Mouse (Mus musculus) brown adipose tissue, adult 24 weeks (tissue): Measurements from ENCODE around the gene 2810006K23Rik. TPM values are rescaled to one million over a fixed set of nuclear protein-coding genes. Genes with fewer than 3 reads are reported as not detected.

Experiments used
- polyA plus RNA-seq: library from polyadenylated mRNA; stranded (reverse); fragments of >200 nt; gene quantifications from 2 replicates; pipeline ENCODE4 v1.2.4, GENCODE M21; 2012; ENCODE audit not compliant: missing spikeins, insufficient read depth, insufficient read length

2810006K23Rik gene
- polyA plus RNA-seq, 1 experiment, result 19.3 TPM

Other genes starting within 250 kb of the 2810006K23Rik start
- 6.4 and 8.8 TPM in 2 replicates for gene Abcb9, start 232.3 kb upstream of the 2810006K23Rik start, polyA plus RNA-seq
- gene Ogfod2, start 215.8 kb upstream of the 2810006K23Rik start, polyA plus RNA-seq, result 20.5 and 23.1 TPM in 2 replicates
- gene Arl6ip4, start 212.0 kb upstream of the 2810006K23Rik start, polyA plus RNA-seq, result 55.2 and 72.4 TPM in 2 replicates
- gene Pitpnm2, start 78.3 kb upstream of the 2810006K23Rik start, polyA plus RNA-seq, result 20.3 and 21.8 TPM in 2 replicates
- gene Mphosph9, start 117 bp upstream of the 2810006K23Rik start, polyA plus RNA-seq, result 2.0 and 3.7 TPM in 2 replicates
- 61.9 and 82.3 TPM in 2 replicates for gene Cdk2ap1, start 35.0 kb downstream of the 2810006K23Rik start, polyA plus RNA-seq
- gene Sbno1, start 97.9 kb downstream of the 2810006K23Rik start, polyA plus RNA-seq, result 35.5 and 47.6 TPM in 2 replicates
- 63.9 and 139 TPM in 2 replicates for gene Kmt5a, start 111.8 kb downstream of the 2810006K23Rik start, polyA plus RNA-seq
- 10.8 and 15.6 TPM in 2 replicates for gene Rilpl2, start 150.3 kb downstream of the 2810006K23Rik start, polyA plus RNA-seq
- gene Snrnp35, start 155.0 kb downstream of the 2810006K23Rik start, polyA plus RNA-seq, result 12.4 and 13.4 TPM in 2 replicates
- gene Rilpl1, start 203.3 kb downstream of the 2810006K23Rik start, polyA plus RNA-seq, result 4.9 and 8.7 TPM in 2 replicates
- gene Tmed2, start 212.6 kb downstream of the 2810006K23Rik start, polyA plus RNA-seq, result 330 and 403 TPM in 2 replicates
- 2.1 and 3.7 TPM in 2 replicates for gene Ddx55, start 224.8 kb downstream of the 2810006K23Rik start, polyA plus RNA-seq